Mouse (Mus musculus) megakaryocyte progenitor cell, adult 5-6 weeks (primary cell): ENCODE data around the gene Plch2. TPM values are rescaled to one million over a fixed set of nuclear protein-coding genes. Genes with fewer than 3 reads are reported as not detected.

ENCODE experiments used
- ATAC-seq: replicated peaks from 2 replicates; pipeline ENCODE4 v1.8.0; 2016; ENCODE audit warnings: mild to moderate bottlenecking, moderate TSS enrichment, inconsistent platforms; ENCODE audit not compliant: poor library complexity
- total RNA-seq, 2 experiments: library from RNA; stranded (forward) in 1 of 2; stranded (reverse) in 1 of 2; fragments of 157-497, 149-512 nt in 1 of 2; fragments of 200-1000 nt in 1 of 2; gene quantifications; 2 replicates each; pipeline versions ENCODE4 v1.2.3 to v1.2.4; 2015 to 2017

Gene Plch2
- total RNA-seq, 2 experiments from 2014 or later = not detected

GRCm38 (mm10) chr4:154937746-154938145, 118.8 kb downstream of the Plch2 start:
- ATAC-seq = peak; percentile 85

DNA sequence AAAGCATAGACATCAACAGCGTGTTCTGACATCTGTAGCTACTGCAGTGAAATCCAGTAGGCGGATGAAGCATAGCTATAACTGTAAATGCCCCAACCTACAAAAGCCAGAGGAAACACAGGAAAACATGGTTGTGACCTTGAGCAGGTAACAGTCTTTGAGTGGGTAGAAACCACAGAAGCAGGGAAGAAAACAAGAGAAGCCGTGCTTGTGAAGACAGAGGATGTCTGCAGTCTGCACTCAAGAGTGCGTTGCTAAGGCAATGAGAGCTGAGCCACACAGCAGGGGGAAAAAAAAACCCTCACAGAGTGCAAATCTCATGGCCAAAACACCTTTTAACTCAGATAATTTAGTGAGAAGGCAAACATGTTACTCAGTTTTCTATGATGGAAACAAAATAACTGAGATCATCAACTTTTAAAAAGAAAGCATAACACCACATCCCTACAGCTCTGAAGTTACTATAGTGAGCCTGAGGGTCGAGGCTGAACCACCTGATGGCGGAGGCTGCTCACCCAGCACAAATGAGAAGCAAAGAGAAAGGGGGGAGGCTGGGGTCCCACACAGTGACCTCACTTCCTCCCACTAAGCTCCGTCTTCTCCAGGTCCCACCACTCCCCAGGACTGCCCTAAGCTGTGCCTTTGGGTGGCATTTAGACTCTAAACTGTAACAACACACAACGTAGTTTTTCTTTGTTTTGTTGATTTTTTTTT, 119.9 kb downstream of the Plch2 start:
- no peak for ATAC-seq

DNA sequence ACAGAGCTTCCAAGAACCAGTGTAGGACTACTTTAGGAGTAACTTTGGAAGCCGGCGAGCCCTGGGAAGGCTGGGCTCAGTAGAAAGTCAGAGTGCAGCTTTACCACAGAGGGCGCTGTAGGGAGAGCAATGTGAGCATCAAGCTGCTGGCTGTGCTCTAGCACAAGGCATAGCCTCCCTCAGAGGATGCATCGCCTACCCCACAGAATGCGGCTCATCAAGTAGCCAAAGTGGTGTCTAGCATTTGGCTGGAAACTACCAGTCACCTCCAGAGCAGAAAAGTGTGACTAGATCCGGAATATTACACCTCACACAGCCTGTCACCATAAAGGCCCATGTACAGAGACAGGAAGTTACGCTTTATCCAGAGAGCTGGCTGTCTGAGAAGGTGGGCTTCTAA, 120.8 kb downstream of the Plch2 start:
- peak; percentile 45 for ATAC-seq

DNA sequence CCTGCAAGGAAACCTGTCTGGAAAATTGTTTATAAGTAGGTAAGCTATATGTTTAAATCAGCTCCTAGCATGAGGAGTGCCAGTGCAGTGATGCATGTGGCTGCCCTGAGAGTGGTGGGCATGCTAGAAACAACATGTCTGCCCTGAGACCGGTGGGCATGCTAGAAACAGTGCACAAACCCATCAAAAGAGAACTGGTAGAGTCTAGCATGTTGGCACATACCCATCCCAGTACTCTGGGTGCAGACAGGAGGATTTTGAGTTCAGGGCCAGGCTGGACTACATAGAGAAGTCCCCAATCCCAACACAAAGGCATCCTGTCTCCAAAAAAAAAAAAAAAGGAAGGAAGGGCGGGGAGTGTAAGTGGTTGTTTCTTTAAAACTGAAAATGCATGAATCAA, 121.8 kb downstream of the Plch2 start:
- ATAC-seq = peak; percentile 35

DNA sequence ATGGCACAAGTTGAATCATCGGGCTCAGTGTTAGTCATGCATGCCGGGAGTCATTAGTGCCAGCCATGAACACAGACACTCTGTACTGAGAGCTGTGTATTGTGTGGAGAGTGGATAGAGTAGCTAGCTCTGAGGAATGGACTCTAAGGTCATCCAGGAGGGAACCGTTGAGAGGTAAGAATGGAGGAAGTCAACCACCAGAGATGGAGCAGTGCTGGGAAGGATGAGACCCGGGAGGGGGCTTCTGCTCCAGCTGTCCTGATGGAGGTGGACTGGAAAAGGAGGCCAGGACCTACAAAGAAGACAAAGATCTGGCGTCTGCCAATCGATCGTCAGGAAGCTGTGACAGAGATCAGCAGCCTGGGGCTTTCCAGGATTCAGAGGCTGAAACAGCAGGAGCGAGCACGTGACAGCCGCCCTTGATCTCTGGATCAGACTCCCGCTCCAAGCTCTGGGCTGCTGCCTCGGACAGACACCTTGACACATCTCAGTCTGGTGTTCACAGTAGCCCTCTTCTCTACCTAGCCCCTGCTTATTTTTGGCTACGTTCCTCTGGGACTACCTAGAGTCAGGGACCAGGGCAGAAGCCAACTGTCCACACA, 123.2 kb downstream of the Plch2 start:
- ATAC-seq = no peak

Other genes with a start within 250 kb of the Plch2 start
- gene Ttc34, start 219.3 kb downstream of the Plch2 start, total RNA-seq (2015) = not detected in 2 replicates
- not detected in 2 replicates for gene Ttc34, start 219.3 kb downstream of the Plch2 start, total RNA-seq (2017)
- gene Mmel1, start 187.2 kb downstream of the Plch2 start, total RNA-seq (2015) = not detected in 2 replicates
- not detected in 2 replicates for gene Mmel1, start 187.2 kb downstream of the Plch2 start, total RNA-seq (2017)
- gene Fam213b, start 157.6 kb downstream of the Plch2 start, total RNA-seq (2015) = 5.0 and 5.6 TPM in 2 replicates
- gene Fam213b, start 157.6 kb downstream of the Plch2 start, total RNA-seq (2017) = 1.8 and 5.6 TPM in 2 replicates
- gene Tnfrsf14, start 128.2 kb downstream of the Plch2 start, total RNA-seq (2015) = 68.4 and 89.8 TPM in 2 replicates
- gene Tnfrsf14, start 128.2 kb downstream of the Plch2 start, total RNA-seq (2017) = 58.3 and 68.2 TPM in 2 replicates
- 0.64 and 0.67 TPM in 2 replicates for gene Hes5, start 95.9 kb downstream of the Plch2 start, total RNA-seq (2015)
- gene Hes5, start 95.9 kb downstream of the Plch2 start, total RNA-seq (2017) = 0.24 and 4.5 TPM in 2 replicates
- 28.0 and 43.9 TPM in 2 replicates for gene Pank4, start 92.7 kb downstream of the Plch2 start, total RNA-seq (2015)
- 24.6 and 24.8 TPM in 2 replicates for gene Pank4, start 92.7 kb downstream of the Plch2 start, total RNA-seq (2017)
- 5.5 and 6.0 TPM in 2 replicates for gene Pex10, start 10.2 kb upstream of the Plch2 start, total RNA-seq (2015)
- gene Pex10, start 10.2 kb upstream of the Plch2 start, total RNA-seq (2017) = 13.8 and 18.8 TPM in 2 replicates
- gene Rer1, start 29.6 kb upstream of the Plch2 start, total RNA-seq (2015) = 123 and 145 TPM in 2 replicates
- gene Rer1, start 29.6 kb upstream of the Plch2 start, total RNA-seq (2017) = 118 and 126 TPM in 2 replicates
- gene Morn1, start 29.8 kb upstream of the Plch2 start, total RNA-seq (2015) = 0.47 and 0.81 TPM in 2 replicates
- gene Morn1, start 29.8 kb upstream of the Plch2 start, total RNA-seq (2017) = 1.7 and 3.6 TPM in 2 replicates
- 16.9 and 19.7 TPM in 2 replicates for gene Ski, start 165.8 kb upstream of the Plch2 start, total RNA-seq (2015)
- 5.0 and 5.7 TPM in 2 replicates for gene Ski, start 165.8 kb upstream of the Plch2 start, total RNA-seq (2017)
- gene Faap20, start 193.0 kb upstream of the Plch2 start, total RNA-seq (2015) = 28.6 and 46.3 TPM in 2 replicates
- 14.2 and 17.6 TPM in 2 replicates for gene Faap20, start 193.0 kb upstream of the Plch2 start, total RNA-seq (2017)